Mouse (Mus musculus) liver, embryonic 11.5 days (tissue): ENCODE results near the gene Ssbp3. TPM values are rescaled to one million over a fixed set of nuclear protein-coding genes. Genes with fewer than 3 reads are reported as not detected.

Source experiments
- ATAC-seq: fragments of 200-750 bp; cut with Nextera tagmentation; replicated peaks from 2 replicates; pipeline ENCODE4 v1.8.0; 2017; ENCODE audit warnings: moderate number of reproducible peaks, mild to moderate bottlenecking, moderate TSS enrichment, moderate library complexity; ENCODE audit not compliant: low FRiP score
- DNase-seq: peaks from one replicate; pipeline ENCODE4 v3.0.0-alpha.2; 2017; ENCODE audit warnings: low spot score
- H3K27ac ChIP-seq: fragments of 300-500 bp; sonication (generic); 2 replicates; pipeline ENCODE4 v1.5.1; 2014; ENCODE audit warnings: mild to moderate bottlenecking, low read depth, low read length, control low read depth
- H3K27me3 ChIP-seq: fragments of 300-500 bp; sonication (generic); replicated peaks from 2 replicates; pipeline ENCODE4 v1.6.1; 2014; ENCODE audit warnings: low read length, mixed read lengths; ENCODE audit not compliant: control insufficient read depth, insufficient read depth
- H3K36me3 ChIP-seq: fragments of 300-500 bp; sonication (generic); 2 replicates; pipeline ENCODE4 v1.6.1; 2014; ENCODE audit warnings: mild to moderate bottlenecking, low read length, moderate library complexity, mixed read lengths; ENCODE audit not compliant: control insufficient read depth, insufficient read depth
- H3K4me1 ChIP-seq: fragments of 300-500 bp; sonication (generic); replicated peaks from 2 replicates; pipeline ENCODE4 v1.6.1; 2014; ENCODE audit warnings: low read length, mixed read lengths; ENCODE audit not compliant: control insufficient read depth, insufficient read depth
- H3K4me2 ChIP-seq: fragments of 300-500 bp; sonication (generic); 2 replicates; pipeline ENCODE4 v1.6.1; 2014; ENCODE audit warnings: mild to moderate bottlenecking, control low read depth, moderate library complexity
- H3K4me3 ChIP-seq: fragments of 300-500 bp; sonication (generic); 2 replicates; pipeline ENCODE4 v1.5.1; 2014; ENCODE audit warnings: low read depth, low read length, control low read depth
- H3K9ac ChIP-seq: fragments of 300-500 bp; sonication (generic); 2 replicates; pipeline ENCODE4 v1.6.1; 2014; ENCODE audit warnings: low read depth, low read length, control low read depth
- H3K9me3 ChIP-seq: fragments of 300-500 bp; sonication (generic); 2 replicates; pipeline ENCODE4 v1.6.1; 2016; ENCODE audit warnings: low read length, inconsistent platforms, mixed read lengths; ENCODE audit not compliant: control insufficient read depth
- WGBS: fragments of 180-500 bp; shearing (Covaris S2); extraction: QIAGEN DNeasy Blood & Tissue Kit; methylation state at CpG from one replicate; pipeline ENCODE4 v1.1.7; 2014; 5-methylcytosine and 5-hydroxymethylcytosine counted together
- polyA plus RNA-seq: library from polyadenylated mRNA; unstranded; fragments of >200 nt; fragmentation: Nextera tagmentation; extraction: Ambion mirVana; gene quantifications from 2 replicates; pipeline ENCODE4 v1.2.1, GENCODE M21; 2014

Ssbp3 gene
- polyA plus RNA-seq, 1 experiment from 2014 or later: 89.0 TPM

DNA sequence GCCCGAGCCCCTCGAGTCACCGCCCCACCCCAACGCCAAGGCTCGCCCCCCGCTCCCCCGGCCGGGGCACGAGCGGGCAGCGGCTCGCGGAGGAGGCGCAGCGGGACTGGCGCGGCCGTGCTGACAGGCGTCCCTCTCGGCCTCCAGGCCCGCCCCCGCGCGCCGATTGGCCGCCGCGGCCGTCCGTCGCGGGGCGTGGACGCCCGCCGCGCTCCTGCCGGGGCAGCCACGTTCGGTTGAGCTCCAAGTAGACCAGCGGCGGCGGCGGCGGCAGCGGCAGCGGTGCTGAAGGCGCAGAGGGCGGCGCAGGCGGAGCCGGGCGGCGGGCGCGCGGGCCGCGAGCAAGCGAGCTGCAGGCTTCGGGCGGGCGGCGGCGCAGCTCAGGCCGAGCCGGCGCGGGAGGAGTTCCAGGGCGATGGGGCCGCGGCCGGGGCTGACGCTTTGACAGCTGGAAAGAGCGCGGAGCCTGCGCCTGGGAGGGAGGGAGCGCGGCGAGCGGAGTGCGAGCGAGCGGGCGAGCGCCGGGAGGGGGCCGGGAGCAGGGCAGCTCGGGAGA lies 823 bp downstream of the Ssbp3 start:
- no peaks in the 10 kb centered on the region for H3K27me3 ChIP-seq
- H3K9ac ChIP-seq: peak overlapping the region; percentile 99
- peaks cover 26% of the 10 kb centered on the region for H3K36me3 ChIP-seq
- no peaks in the 10 kb centered on the region for H3K9me3 ChIP-seq
- H3K4me2 ChIP-seq: peak overlapping the region; percentile 95
- H3K27ac ChIP-seq: peak overlapping the region; percentile 100
- DNase-seq: peak; percentile 88
- WGBS: 1% methylated on average over 74 of the region's 89 CpGs
- H3K4me1 ChIP-seq: peaks cover 56% of the 10 kb centered on the region
- ATAC-seq: peak; percentile 80
- peak overlapping the region; percentile 100 for H3K4me3 ChIP-seq

GRCm38 (mm10) chr4:106911951-106912688 lies 1.6 kb downstream of the Ssbp3 start:
- ATAC-seq (no peak), DNase-seq (peak; percentile 57)
- H3K27ac ChIP-seq: peak overlapping the region; percentile 100
- peaks cover 56% of the 10 kb centered on the region for H3K4me1 ChIP-seq
- H3K9me3 ChIP-seq: no peaks in the 10 kb centered on the region
- under 1% methylated on average over 55 of the region's 73 CpGs for WGBS
- H3K27me3 ChIP-seq: no peaks in the 10 kb centered on the region
- H3K4me3 ChIP-seq: peak overlapping the region; percentile 100
- H3K9ac ChIP-seq: peak overlapping the region; percentile 99
- peaks cover 30% of the 10 kb centered on the region for H3K36me3 ChIP-seq
- H3K4me2 ChIP-seq: peak overlapping the region; percentile 95

DNA sequence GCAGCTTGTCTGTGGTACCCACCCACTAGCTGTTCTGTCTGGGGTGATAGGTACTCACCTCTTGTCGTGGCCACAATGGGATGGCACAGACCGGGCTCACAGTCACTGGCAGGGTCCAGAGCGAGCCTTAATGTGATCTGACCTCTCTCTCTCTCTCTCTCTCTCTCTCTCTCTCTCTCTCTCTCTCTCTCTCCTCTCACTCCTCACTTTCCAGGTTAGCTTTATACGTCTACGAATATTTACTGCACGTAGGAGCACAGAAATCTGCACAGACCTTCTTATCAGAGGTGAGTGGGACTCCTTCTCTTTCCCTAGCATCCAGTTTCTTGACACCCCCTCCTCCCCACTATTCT lies 2.2 kb downstream of the Ssbp3 start:
- Histone ChIP-seq H3K27ac (peak overlapping the region; percentile 100; the same call in 1 of the 2 replicates), H3K4me1 (peaks cover 51% of the 10 kb centered on the region), H3K27me3 (no peaks in the 10 kb centered on the region), H3K9ac (peak overlapping the region; percentile 99), H3K9me3 (no peaks in the 10 kb centered on the region), H3K36me3 (peaks cover 35% of the 10 kb centered on the region), H3K4me2 (peak overlapping the region; percentile 95), H3K4me3 (peak overlapping the region; percentile 100)
- 6% methylated on average over 6 of the region's 6 CpGs for WGBS
- no peak for DNase-seq
- no peak for ATAC-seq

- DNase-seq: no peak
- H3K36me3 ChIP-seq: peaks cover 40% of the 10 kb centered on the region
- H3K27ac ChIP-seq: no peak overlapping the region
- H3K4me2 ChIP-seq: peak overlapping the region; percentile 95
- no peaks in the 10 kb centered on the region for H3K27me3 ChIP-seq
- peak overlapping the region; percentile 99 for H3K9ac ChIP-seq
- H3K9me3 ChIP-seq: no peaks in the 10 kb centered on the region
- 42% methylated on average over 9 of the region's 9 CpGs for WGBS
- H3K4me3 ChIP-seq: peak overlapping the region; percentile 100
- peaks cover 43% of the 10 kb centered on the region for H3K4me1 ChIP-seq
- no peak for ATAC-seq
Measured at GRCm38 (mm10) chr4:106913411-106914049, 3.0 kb downstream of the Ssbp3 start.

DNA sequence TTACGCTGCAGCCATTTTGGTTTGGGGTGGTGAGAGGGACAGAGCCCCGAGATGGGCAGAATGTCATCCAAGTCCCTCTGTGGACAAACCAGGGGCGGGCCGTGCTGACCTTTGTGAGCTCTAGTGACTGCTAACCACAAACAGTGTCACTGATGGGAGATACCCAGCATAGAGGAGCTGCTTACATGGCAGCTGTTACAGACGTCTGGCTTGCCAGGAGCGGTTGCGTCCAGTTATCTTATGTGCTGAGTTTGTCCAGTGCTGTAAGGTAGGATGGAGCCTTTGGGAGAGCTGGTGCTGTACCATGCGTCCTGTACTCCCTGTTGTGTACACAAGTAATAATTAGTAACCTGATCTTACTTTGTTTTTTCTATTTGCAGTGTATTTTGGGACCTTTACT lies 4.8 kb downstream of the Ssbp3 start:
- 67% methylated on average over 8 of the region's 8 CpGs for WGBS
- no peak for DNase-seq
- Histone ChIP-seq H3K9me3 (no peaks in the 10 kb centered on the region), H3K4me3 (no peak overlapping the region), H3K9ac (no peak overlapping the region), H3K36me3 (peaks cover 52% of the 10 kb centered on the region), H3K27ac (no peak overlapping the region; the same call in 1 of the 2 replicates), H3K4me1 (peaks cover 30% of the 10 kb centered on the region), H3K27me3 (no peaks in the 10 kb centered on the region), H3K4me2 (0 out of 2 replicates have a peak overlapping the region, but pooled peaks have one; percentile 3)
- ATAC-seq: no peak

DNA sequence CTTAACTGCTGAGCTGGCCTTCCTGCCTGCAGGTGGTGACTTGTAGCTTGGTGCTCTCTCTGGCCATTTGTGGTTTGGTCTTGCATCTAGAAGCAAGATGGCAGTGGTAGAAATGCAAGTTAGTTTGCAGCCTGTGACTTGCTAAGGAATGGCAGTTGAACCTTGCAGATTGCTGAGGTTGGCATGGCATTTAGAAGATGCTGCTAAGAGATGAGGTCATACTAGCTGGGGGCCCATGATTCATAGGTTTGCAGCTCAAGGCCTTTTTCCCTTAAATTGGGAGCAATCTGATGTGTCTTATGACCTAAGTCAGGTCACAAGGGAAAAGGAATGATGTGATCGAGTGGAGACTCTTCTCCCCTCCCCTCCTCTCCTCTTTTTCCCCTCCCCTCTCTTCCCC lies 7.8 kb downstream of the Ssbp3 start:
- no peak overlapping the region for H3K4me3 ChIP-seq
- no peaks in the 10 kb centered on the region for H3K27me3 ChIP-seq
- WGBS: 50% methylated on average over 1 of the region's 1 CpGs
- peaks cover 53% of the 10 kb centered on the region for H3K4me1 ChIP-seq
- no peak overlapping the region for H3K27ac ChIP-seq
- H3K9me3 ChIP-seq: no peaks in the 10 kb centered on the region
- 0 out of 2 replicates have a peak overlapping the region, but pooled peaks have one; percentile 15 for H3K9ac ChIP-seq
- DNase-seq (no peak), ATAC-seq (no peak)
- H3K4me2 ChIP-seq: no peak overlapping the region
- peaks cover 55% of the 10 kb centered on the region for H3K36me3 ChIP-seq

DNA sequence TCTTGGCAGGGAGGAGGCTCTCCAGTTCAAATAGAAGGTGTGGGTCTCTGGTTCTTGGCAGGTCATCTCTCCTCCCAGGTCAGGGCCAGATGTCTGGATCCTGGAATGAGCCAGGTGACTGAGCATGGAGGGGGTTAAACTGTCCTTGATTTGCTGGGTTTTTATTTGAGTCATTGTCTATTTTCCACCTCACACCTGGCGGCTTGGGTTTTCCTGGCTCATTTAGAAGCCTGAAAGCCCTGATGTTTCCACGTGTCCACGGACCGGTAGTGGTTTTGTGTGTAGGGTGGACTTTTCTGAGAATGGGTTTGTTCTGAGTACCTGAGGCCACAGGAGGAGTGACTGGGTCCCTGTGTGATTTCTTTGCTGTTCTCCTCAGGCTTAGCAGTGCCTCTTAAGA lies 9.6 kb downstream of the Ssbp3 start:
- H3K36me3 ChIP-seq: peaks cover 49% of the 10 kb centered on the region
- no peak overlapping the region for H3K9ac ChIP-seq
- H3K4me1 ChIP-seq: peaks cover 52% of the 10 kb centered on the region
- H3K27ac ChIP-seq: no peak overlapping the region
- ATAC-seq (no peak), DNase-seq (no peak)
- WGBS: 90% methylated on average over 4 of the region's 4 CpGs
- H3K9me3 ChIP-seq: no peaks in the 10 kb centered on the region
- H3K4me2 ChIP-seq: no peak overlapping the region
- no peaks in the 10 kb centered on the region for H3K27me3 ChIP-seq
- no peak overlapping the region for H3K4me3 ChIP-seq

DNA sequence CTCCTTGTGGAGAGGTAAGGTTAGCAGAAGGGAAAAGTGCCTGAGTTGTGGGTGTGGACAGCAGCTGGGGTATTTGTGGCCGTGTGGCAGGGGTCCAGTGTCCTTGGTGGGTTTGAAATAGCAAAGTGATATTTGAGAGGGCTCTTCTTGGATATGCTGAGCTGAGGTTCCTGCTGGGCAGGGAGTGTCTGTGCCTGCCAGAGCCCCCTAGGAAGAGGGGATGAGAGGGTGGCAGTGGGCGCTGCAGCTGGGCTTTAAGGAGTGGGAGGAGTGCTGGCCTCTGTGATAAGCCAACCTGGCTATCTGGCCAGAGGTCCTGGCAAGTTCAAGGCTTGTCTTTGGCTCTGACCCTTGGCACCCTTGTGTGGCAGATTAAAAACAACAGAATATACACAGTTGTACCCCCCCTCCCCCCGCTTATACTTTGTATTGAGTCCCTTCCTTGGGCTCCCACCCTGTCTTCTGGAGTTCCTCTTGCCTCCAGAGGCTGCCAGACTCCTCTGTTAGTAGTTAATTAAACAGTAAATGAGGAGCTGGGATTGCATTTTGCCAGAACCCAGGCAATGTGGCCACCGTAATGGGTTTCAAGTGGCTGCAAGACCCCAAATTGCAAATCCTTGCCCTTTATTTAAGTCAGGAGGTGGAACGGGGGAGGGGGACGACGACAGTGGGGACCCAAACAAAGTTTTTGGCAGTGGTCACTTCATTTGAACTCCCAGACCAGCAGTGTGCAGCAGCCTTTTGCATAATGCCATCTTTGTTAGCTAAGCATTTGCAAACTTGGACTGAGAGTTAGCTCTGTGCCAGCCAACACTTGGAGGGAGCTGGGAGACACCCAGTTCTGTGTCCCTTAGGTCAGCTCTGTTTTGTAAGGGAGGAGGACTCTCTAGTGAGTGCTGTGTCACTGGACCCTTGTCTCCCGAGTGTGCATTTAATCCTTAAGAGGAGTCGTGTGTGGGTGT lies 11.2 kb downstream of the Ssbp3 start:
- no peak for ATAC-seq

More for the DNA sequence above, 11.2 kb downstream of the Ssbp3 start:
- Histone ChIP-seq H3K36me3 (peaks cover 36% of the 10 kb centered on the region), H3K9ac (peak overlapping the region; percentile 27; the same call in 1 of the 2 replicates), H3K27ac (peak overlapping the region; percentile 81), H3K4me3 (peak overlapping the region; percentile 7; the same call in 1 of the 2 replicates), H3K27me3 (no peaks in the 10 kb centered on the region), H3K4me1 (peaks cover 53% of the 10 kb centered on the region), H3K4me2 (peak overlapping the region; percentile 31), H3K9me3 (no peaks in the 10 kb centered on the region)
- WGBS: 66% methylated on average over 9 of the region's 9 CpGs
- DNase-seq: no peak
